Mouse (Mus musculus): ENCODE measurements around the gene Efcab12. TPM values are rescaled to one million over a fixed set of nuclear protein-coding genes. Genes with fewer than 3 reads are reported as not detected.

Efcab12 gene
- polyA plus RNA-seq, 1 experiment from 2014 or later, result 0.72 TPM

DNA sequence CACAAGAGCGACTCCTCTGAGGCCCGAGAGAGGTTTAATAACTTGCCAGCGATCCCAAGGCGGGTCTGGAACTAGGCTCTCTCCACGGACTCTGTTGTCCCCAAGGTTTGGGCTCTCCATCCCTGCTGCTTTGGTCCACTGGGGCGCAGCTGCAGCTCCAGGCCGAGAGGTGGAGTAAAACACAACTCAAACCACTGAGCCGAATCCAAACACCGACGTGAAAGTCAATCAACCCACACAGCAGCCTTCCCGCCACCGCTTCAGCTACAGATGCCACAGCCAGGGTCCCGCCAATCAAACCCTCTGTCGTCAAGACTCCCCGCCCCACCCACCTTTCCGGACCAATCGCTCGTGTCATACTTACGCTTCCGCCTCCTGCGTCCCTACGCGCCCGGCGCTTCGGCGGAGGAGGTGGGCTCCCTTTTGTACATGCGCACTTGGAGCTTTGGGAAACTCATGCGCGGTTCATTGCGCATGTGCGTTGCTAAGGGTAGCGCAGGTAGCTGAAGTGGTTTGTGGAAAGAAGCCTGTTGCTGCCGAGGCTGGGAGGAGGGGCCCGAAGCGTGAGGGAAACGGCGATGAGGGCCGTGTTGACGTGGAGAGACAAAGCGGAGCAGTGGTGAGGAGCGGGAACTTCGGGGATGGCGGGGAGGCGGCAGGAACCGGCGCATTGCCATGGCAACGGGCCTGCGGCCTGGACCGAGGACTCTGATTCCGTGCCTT is 15.0 kb upstream of the Efcab12 start, which contains the start of the genes Mbd4 and Ift122:
TSS of gene Mbd4 (minus strand) at position 281 of the 723 bp plus-strand sequence.
TSS of gene Ift122 (plus strand) at position 380 of the 723 bp plus-strand sequence.
- Histone ChIP-seq H3K27me3 (ENCODE audit: control insufficient read depth, insufficient read depth, low read length) (no peaks in the 10 kb centered on the region), H3K4me3 (ENCODE audit: low read depth, low read length) (peak within 1 kb of the TSS; percentile 57), H3K4me1 (ENCODE audit: control insufficient read depth, insufficient read depth, low read length) (no peaks in the 10 kb centered on the region), H3K4me2 (ENCODE audit: low read depth, severe bottlenecking) (peak within 1 kb of the TSS; percentile 62), H3K27ac (replicated peaks; ENCODE audit: low read depth, low read length) (peak within 1 kb of the TSS; percentile 86), H3K9me3 (ENCODE audit: control insufficient read depth, low read length) (no peaks in the 10 kb centered on the region), H3K9ac (ENCODE audit: low read length) (peak within 1 kb of the TSS; percentile 68), H3K36me3 (ENCODE audit: control insufficient read depth, insufficient read depth, low read length) (no peaks in the 10 kb centered on the region; the same call in 1 of the 2 replicates)
- DNase-seq (ENCODE audit: low spot score) (peak; percentile 97), ATAC-seq (ENCODE audit: insufficient number of reproducible peaks, low FRiP score, low TSS enrichment, low read depth) (peak; percentile 96)
- WGBS, result under 1% methylated on average over 51 of the region's 51 CpGs

GRCm38 (mm10) chr6:115852446-115853090 is 14.4 kb upstream of the Efcab12 start:
- ATAC-seq (ENCODE audit: insufficient number of reproducible peaks, low FRiP score, low TSS enrichment, low read depth), result no peak
- WGBS, result 6% methylated on average over 20 of the region's 20 CpGs

DNA sequence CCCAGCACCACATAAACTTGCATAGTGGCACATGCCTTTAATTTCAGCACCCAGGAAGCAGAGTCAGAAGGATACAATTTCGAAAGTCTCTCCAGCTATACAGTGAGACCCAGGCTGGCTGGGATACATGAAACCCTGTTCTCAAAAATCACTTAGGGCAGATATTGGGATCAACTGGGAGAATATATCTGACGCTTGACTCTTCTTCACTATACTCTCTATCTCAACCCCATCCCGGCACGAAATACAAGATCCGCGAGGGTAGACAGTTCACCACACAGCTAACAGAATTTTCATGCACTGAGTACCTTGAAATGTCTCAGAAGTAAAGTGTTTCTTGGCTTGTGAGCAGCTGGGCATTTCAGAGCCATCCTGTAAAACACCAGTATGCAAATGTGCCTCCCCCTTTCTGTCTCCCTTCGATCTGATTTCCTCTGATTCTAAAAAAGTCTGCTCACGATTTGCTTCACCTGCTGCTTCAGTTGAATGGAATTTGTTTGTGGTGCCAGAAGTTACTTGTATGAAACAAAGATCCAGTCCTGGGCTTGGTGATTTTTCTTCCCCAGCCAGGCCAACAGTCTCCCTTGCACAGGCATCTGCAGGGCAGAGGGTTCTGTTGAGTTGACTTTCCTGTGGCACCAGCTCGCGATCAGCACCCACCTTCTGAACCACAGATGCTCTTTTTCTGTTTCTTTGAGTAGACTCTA is 10.5 kb upstream of the Efcab12 start:
- H3K27ac ChIP-seq (replicated peaks; ENCODE audit: low read depth, low read length), result no peak overlapping the region

More at GRCm38 (mm10) chr6:115852446-115853090, 14.4 kb upstream of the Efcab12 start:
- Histone ChIP-seq H3K9ac (ENCODE audit: low read length) (peak overlapping the region; percentile 68), H3K9me3 (ENCODE audit: control insufficient read depth, low read length) (no peaks in the 10 kb centered on the region), H3K4me1 (ENCODE audit: control insufficient read depth, insufficient read depth, low read length) (no peaks in the 10 kb centered on the region), H3K36me3 (ENCODE audit: control insufficient read depth, insufficient read depth, low read length) (no peaks in the 10 kb centered on the region; the same call in 1 of the 2 replicates), H3K27ac (replicated peaks; ENCODE audit: low read depth, low read length) (peak overlapping the region; percentile 78), H3K4me2 (ENCODE audit: low read depth, severe bottlenecking) (peak overlapping the region; percentile 62), H3K27me3 (ENCODE audit: control insufficient read depth, insufficient read depth, low read length) (no peaks in the 10 kb centered on the region), H3K4me3 (ENCODE audit: low read depth, low read length) (peak overlapping the region; percentile 57)
- no peak for DNase-seq (ENCODE audit: low spot score)

DNA sequence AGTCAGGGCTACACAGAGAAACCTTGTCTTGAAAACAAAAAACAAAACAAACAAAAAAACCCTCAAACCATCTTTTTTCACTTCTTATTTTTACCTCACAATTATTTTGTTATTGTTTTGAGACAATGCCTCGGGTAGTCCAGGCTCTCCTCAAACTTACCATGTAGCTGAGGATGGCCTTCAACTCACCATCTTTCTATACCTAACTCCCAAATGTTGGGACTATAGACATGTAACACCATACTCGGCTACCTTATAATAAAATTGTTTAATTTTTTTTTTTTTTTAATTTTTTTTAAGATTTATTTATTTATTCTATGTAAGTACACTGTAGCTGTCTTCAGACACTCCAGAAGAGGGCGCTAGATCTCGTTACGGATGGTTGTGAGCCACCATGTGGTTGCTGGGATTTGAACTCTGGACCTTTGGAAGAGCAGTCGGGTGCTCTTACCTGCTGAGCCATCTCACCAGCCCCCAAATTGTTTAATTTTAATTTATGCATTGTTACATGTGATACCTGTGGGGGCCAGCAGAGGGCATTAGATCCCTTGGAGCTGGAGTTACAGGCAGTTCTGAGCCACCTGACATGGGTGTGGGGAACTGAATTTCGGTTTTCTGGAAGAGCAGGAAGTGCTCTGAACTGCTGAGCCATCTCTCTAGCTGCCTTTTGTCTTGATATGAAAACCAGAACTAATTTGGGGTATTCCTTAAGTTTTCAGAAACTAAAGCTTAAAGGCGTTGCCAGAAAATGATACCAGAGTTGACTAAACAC is 8.6 kb upstream of the Efcab12 start:
- no peak overlapping the region for H3K27ac ChIP-seq (replicated peaks; ENCODE audit: low read depth, low read length)
- no peak overlapping the region for H3K4me2 ChIP-seq (ENCODE audit: low read depth, severe bottlenecking)
- H3K4me3 ChIP-seq (ENCODE audit: low read depth, low read length), result no peak overlapping the region
- no peak for ATAC-seq (ENCODE audit: insufficient number of reproducible peaks, low FRiP score, low TSS enrichment, low read depth)
- H3K9me3 ChIP-seq (ENCODE audit: control insufficient read depth, low read length), result no peaks in the 10 kb centered on the region
- no peaks in the 10 kb centered on the region for H3K27me3 ChIP-seq (ENCODE audit: control insufficient read depth, insufficient read depth, low read length)
- peak; percentile 74 for DNase-seq (ENCODE audit: low spot score)
- H3K9ac ChIP-seq (ENCODE audit: low read length), result no peak overlapping the region
- WGBS, result 63% methylated on average over 5 of the region's 8 CpGs
- H3K36me3 ChIP-seq (ENCODE audit: control insufficient read depth, insufficient read depth, low read length), result peaks cover 7% of the 10 kb centered on the region; the same call in 1 of the 2 replicates
- no peaks in the 10 kb centered on the region for H3K4me1 ChIP-seq (ENCODE audit: control insufficient read depth, insufficient read depth, low read length)

More for the DNA sequence above, 10.5 kb upstream of the Efcab12 start:
- DNase-seq (ENCODE audit: low spot score) (no peak), ATAC-seq (ENCODE audit: insufficient number of reproducible peaks, low FRiP score, low TSS enrichment, low read depth) (no peak)
- Histone ChIP-seq H3K9ac (ENCODE audit: low read length) (no peak overlapping the region), H3K4me3 (ENCODE audit: low read depth, low read length) (no peak overlapping the region), H3K36me3 (ENCODE audit: control insufficient read depth, insufficient read depth, low read length) (peaks cover 6% of the 10 kb centered on the region; the same call in 1 of the 2 replicates), H3K4me1 (ENCODE audit: control insufficient read depth, insufficient read depth, low read length) (no peaks in the 10 kb centered on the region), H3K27me3 (ENCODE audit: control insufficient read depth, insufficient read depth, low read length) (no peaks in the 10 kb centered on the region), H3K4me2 (ENCODE audit: low read depth, severe bottlenecking) (no peak overlapping the region), H3K9me3 (ENCODE audit: control insufficient read depth, low read length) (no peaks in the 10 kb centered on the region)
- WGBS, result 94% methylated on average over 10 of the region's 10 CpGs

DNA sequence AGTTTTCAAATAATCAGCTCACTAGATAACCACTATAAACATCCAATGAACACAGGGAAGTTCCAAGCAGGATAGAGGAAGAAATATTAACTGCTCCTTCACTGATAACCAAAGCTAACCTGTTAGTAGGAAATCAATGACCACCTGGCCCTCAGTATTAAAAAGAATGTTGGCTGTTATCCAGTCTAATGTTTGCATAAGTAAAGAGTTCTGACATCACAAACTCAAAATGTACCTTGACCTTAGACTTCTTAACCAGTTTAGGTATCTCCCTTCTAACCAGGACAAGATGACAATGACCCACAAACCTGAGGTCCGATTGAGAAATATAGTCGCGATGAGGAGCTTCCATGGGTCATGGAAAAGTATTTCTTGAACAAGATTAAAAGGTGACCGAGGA is 6.8 kb upstream of the Efcab12 start:
- Histone ChIP-seq H3K4me1 (ENCODE audit: control insufficient read depth, insufficient read depth, low read length) (no peaks in the 10 kb centered on the region), H3K9me3 (ENCODE audit: control insufficient read depth, low read length) (no peaks in the 10 kb centered on the region), H3K27ac (replicated peaks; ENCODE audit: low read depth, low read length) (no peak overlapping the region), H3K36me3 (ENCODE audit: control insufficient read depth, insufficient read depth, low read length) (peaks cover 7% of the 10 kb centered on the region; the same call in 1 of the 2 replicates), H3K27me3 (ENCODE audit: control insufficient read depth, insufficient read depth, low read length) (no peaks in the 10 kb centered on the region), H3K4me3 (ENCODE audit: low read depth, low read length) (no peak overlapping the region), H3K9ac (ENCODE audit: low read length) (no peak overlapping the region), H3K4me2 (ENCODE audit: low read depth, severe bottlenecking) (no peak overlapping the region)
- DNase-seq (ENCODE audit: low spot score) (no peak), ATAC-seq (ENCODE audit: insufficient number of reproducible peaks, low FRiP score, low TSS enrichment, low read depth) (no peak)
- 94% methylated on average over 4 of the region's 4 CpGs for WGBS

DNA sequence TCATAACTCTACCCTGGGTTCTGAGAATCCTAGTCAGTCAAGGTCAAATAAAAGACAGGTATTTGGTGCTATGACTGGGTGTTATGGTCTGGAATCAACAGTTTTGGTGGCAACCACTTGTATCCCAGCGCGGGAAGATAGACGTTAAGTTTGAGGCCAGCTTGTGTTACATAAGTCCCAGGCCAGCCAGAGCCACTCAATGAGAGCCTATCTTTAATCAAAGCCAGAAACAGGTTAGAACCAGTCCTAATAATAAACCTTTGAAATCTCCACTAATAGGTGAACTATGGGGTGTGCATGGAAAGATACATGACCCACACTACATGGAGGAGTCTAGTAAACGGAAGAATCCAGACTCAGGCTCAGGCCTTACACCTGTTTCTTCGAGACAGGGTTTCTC is 533 bp upstream of the Efcab12 start:
- Histone ChIP-seq H3K27ac (replicated peaks; ENCODE audit: low read depth, low read length) (no peak overlapping the region), H3K9ac (ENCODE audit: low read length) (no peak overlapping the region), H3K36me3 (ENCODE audit: control insufficient read depth, insufficient read depth, low read length) (peaks cover 2% of the 10 kb centered on the region; the same call in 1 of the 2 replicates), H3K4me3 (ENCODE audit: low read depth, low read length) (no peak overlapping the region), H3K4me1 (ENCODE audit: control insufficient read depth, insufficient read depth, low read length) (no peaks in the 10 kb centered on the region), H3K4me2 (ENCODE audit: low read depth, severe bottlenecking) (peak overlapping the region; percentile 60), H3K27me3 (ENCODE audit: control insufficient read depth, insufficient read depth, low read length) (no peaks in the 10 kb centered on the region), H3K9me3 (ENCODE audit: control insufficient read depth, low read length) (no peaks in the 10 kb centered on the region)
- 0 out of 2 replicates have a peak, but pooled peaks have one; percentile 17 for ATAC-seq (ENCODE audit: insufficient number of reproducible peaks, low FRiP score, low TSS enrichment, low read depth)
- 60% methylated on average over 5 of the region's 5 CpGs for WGBS
- DNase-seq (ENCODE audit: low spot score), result no peak

DNA sequence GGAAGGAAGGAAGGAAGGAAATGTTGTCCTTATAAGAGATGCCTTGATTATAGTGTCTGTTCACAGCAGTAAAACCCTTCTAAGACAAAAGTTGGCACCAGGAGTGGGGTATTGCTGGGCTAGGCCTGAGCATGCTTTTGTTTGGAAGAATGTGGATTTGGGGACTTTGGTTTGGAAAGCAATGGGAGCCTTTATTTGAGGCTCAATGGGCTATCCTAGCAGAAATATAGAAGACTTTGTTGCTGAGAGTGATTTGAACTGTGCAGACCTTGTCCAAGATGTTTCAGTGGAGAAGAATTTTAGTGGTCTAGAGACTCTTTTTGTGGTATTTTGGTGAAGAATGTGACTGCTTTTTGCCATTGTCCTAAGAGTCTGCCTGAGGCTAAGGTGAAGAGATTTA is 4.4 kb downstream of the Efcab12 start:
- Histone ChIP-seq H3K9me3 (ENCODE audit: control insufficient read depth, low read length) (no peaks in the 10 kb centered on the region), H3K4me2 (ENCODE audit: low read depth, severe bottlenecking) (no peak overlapping the region), H3K4me1 (ENCODE audit: control insufficient read depth, insufficient read depth, low read length) (no peaks in the 10 kb centered on the region), H3K36me3 (ENCODE audit: control insufficient read depth, insufficient read depth, low read length) (no peaks in the 10 kb centered on the region), H3K27me3 (ENCODE audit: control insufficient read depth, insufficient read depth, low read length) (no peaks in the 10 kb centered on the region), H3K9ac (ENCODE audit: low read length) (no peak overlapping the region), H3K27ac (replicated peaks; ENCODE audit: low read depth, low read length) (no peak overlapping the region), H3K4me3 (ENCODE audit: low read depth, low read length) (no peak overlapping the region)
- ATAC-seq (ENCODE audit: insufficient number of reproducible peaks, low FRiP score, low TSS enrichment, low read depth) (no peak), DNase-seq (ENCODE audit: low spot score) (no peak)
